Mouse (Mus musculus): ENCODE data around the gene Slc26a10.
"Not testable (repeated sequence)": the region's sequence is repeated elsewhere in the genome, so short reads cannot be mapped to it uniquely, and the experiment has no call there.

Slc26a10 gene

GRCm38 (mm10) chr10:127197505-127198110, 17.2 kb upstream of the Slc26a10 start:
- no peak for DNase-seq (ENCODE audit: low spot score)

GRCm38 (mm10) chr10:127197104-127197503, 16.7 kb upstream of the Slc26a10 start:
- DNase-seq (ENCODE audit: low spot score): no peak

- DNase-seq (ENCODE audit: low spot score): no peak
Observed at GRCm38 (mm10) chr10:127196392-127196791, 15.9 kb upstream of the Slc26a10 start.

GRCm38 (mm10) chr10:127195328-127196129, 15.1 kb upstream of the Slc26a10 start, which contains the start of gene Dtx3:
Dtx3 (minus strand) TSS chr10:127195728.
- DNase-seq (ENCODE audit: low spot score): peak; percentile 38

GRCm38 (mm10) chr10:127194428-127195327, 14.2 kb upstream of the Slc26a10 start:
- peak; percentile 50 for DNase-seq (ENCODE audit: low spot score)

GRCm38 (mm10) chr10:127193011-127193410, 12.6 kb upstream of the Slc26a10 start:
- DNase-seq (ENCODE audit: low spot score): no peak

GRCm38 (mm10) chr10:127192057-127192328, 11.5 kb upstream of the Slc26a10 start:
- DNase-seq (ENCODE audit: low spot score): not testable (repeated sequence)

- no peak for DNase-seq (ENCODE audit: low spot score)
Observed at GRCm38 (mm10) chr10:127191191-127192056, 11.0 kb upstream of the Slc26a10 start.

- DNase-seq (ENCODE audit: low spot score): no peak
Observed at GRCm38 (mm10) chr10:127190398-127191190, 10.1 kb upstream of the Slc26a10 start.

GRCm38 (mm10) chr10:127189651-127190381, 9.4 kb upstream of the Slc26a10 start, which contains the start of gene Arhgef25:
Arhgef25 (minus strand) TSS chr10:127190083.
- peak; percentile 53 for DNase-seq (ENCODE audit: low spot score)

- DNase-seq (ENCODE audit: low spot score): no peak
Observed at GRCm38 (mm10) chr10:127189116-127189650, 8.7 kb upstream of the Slc26a10 start.

- DNase-seq (ENCODE audit: low spot score): no peak
Observed at GRCm38 (mm10) chr10:127188465-127189115, 8.1 kb upstream of the Slc26a10 start.

GRCm38 (mm10) chr10:127188079-127188453, 7.6 kb upstream of the Slc26a10 start:
- no peak for DNase-seq (ENCODE audit: low spot score)

- DNase-seq (ENCODE audit: low spot score): no peak
Observed at GRCm38 (mm10) chr10:127187371-127188078, 7.1 kb upstream of the Slc26a10 start.

GRCm38 (mm10) chr10:127186451-127186850, 6.0 kb upstream of the Slc26a10 start:
- no peak for DNase-seq (ENCODE audit: low spot score)

- DNase-seq (ENCODE audit: low spot score): no peak
Observed at GRCm38 (mm10) chr10:127185506-127185905, 5.1 kb upstream of the Slc26a10 start.

- no peak for DNase-seq (ENCODE audit: low spot score)
Observed at GRCm38 (mm10) chr10:127185101-127185500, 4.7 kb upstream of the Slc26a10 start.

- no peak for DNase-seq (ENCODE audit: low spot score)
Observed at GRCm38 (mm10) chr10:127183759-127184158, 3.3 kb upstream of the Slc26a10 start.

GRCm38 (mm10) chr10:127182624-127183023, 2.2 kb upstream of the Slc26a10 start:
- no peak for DNase-seq (ENCODE audit: low spot score)
